Mouse (Mus musculus): ENCODE results near the gene Fas. TPM values are rescaled to one million over a fixed set of nuclear protein-coding genes. Genes with fewer than 3 reads are reported as not detected.
A peak's percentile ranks its signal among the peaks of the same experiment; 100 is the strongest.

Gene Fas
- polyA plus RNA-seq, 1 experiment from 2014 or later: 5.8 TPM

DNA sequence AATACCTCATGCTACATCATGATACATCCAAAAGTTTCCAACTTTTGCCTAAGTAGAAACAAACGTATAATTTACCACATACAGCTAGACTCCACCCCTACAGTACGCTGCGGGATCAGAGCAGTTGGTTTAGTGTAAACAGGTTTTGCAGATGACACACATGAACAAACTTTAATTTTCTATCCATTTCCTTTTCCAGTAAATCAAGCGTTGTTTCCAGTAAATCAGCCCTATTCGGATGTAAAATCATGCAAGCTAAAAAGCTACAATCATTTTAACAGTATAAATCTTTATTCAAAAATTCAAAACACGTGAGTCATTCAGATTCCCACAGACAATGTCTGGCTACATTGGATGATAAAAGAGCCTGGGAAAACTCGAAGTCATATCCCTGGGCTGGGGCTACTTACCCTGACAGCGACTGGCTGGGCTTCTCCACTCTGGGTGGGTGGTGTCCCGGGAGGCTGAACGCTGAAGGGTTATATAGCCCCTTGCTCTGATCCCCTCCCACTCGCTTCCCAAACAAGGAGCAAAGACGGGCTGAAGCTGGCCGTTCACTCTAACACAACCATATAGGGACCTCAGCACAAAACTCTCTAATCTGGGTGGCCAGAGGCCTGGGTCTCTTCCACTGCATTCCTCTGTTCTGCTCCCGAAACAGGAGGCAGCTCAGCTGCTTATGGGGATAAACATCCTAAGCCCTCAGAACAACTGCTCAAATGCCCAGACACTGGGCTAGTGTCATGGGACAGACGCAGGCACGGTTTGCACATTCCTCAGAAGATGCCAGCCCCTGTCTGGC, 35.4 kb upstream of the Fas start, which contains the start of gene Acta2:
Gene Acta2 (minus strand): TSS at position 711 of the 802 bp plus-strand sequence.
- H3K36me3 ChIP-seq (ENCODE audit: control insufficient read depth, insufficient read depth, low read length): no peaks in the 10 kb centered on the region
- H3K4me2 ChIP-seq (ENCODE audit: low read depth, low read length): peak within 1 kb of the TSS; percentile 23
- peak within 1 kb of the TSS; percentile 42 for H3K4me3 ChIP-seq (ENCODE audit: low read length)
- whole genome bisulfite sequencing: 37% methylated on average over 16 of the region's 16 CpGs
- H3K9me3 ChIP-seq (ENCODE audit: control insufficient read depth, low read length): no peaks in the 10 kb centered on the region
- peak; percentile 88 for ATAC-seq
- no peaks in the 10 kb centered on the region for H3K27me3 ChIP-seq (replicated peaks; ENCODE audit: control insufficient read depth, insufficient read depth, low read length)
- peak within 1 kb of the TSS; percentile 57 for H3K9ac ChIP-seq (ENCODE audit: low read depth, low read length)
- peaks cover 4% of the 10 kb centered on the region for H3K4me1 ChIP-seq (ENCODE audit: control insufficient read depth, insufficient read depth, low read length)
- peak within 1 kb of the TSS; percentile 86 for H3K27ac ChIP-seq (ENCODE audit: low read length)

DNA sequence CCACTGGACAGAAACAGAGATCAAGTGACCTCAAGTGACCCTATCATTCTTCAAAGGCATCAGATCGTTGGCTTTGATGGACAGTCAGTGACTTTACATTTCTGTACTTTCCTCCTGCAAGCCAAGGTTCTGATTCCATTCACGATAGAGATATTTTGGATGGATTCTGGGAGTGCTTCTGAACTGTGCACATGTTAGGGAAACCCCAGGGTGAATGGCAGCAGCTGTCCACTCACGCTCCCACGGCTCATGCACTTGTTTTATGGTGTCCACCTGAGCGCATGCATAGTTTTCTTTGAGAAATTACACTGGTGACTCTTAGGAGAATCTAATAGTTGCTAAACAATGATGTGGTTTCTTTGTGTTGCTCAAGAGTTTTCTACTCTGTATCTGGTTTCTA, 34.3 kb upstream of the Fas start:
- H3K27ac ChIP-seq (ENCODE audit: low read length): 0 out of 2 replicates have a peak overlapping the region, but pooled peaks have one; percentile 72
- H3K27me3 ChIP-seq (replicated peaks; ENCODE audit: control insufficient read depth, insufficient read depth, low read length): no peaks in the 10 kb centered on the region
- H3K36me3 ChIP-seq (ENCODE audit: control insufficient read depth, insufficient read depth, low read length): no peaks in the 10 kb centered on the region
- H3K4me2 ChIP-seq (ENCODE audit: low read depth, low read length): no peak overlapping the region
- peaks cover 4% of the 10 kb centered on the region for H3K4me1 ChIP-seq (ENCODE audit: control insufficient read depth, insufficient read depth, low read length)
- H3K9ac ChIP-seq (ENCODE audit: low read depth, low read length): no peak overlapping the region
- H3K4me3 ChIP-seq (ENCODE audit: low read length): no peak overlapping the region
- WGBS: 70% methylated on average over 5 of the region's 5 CpGs
- ATAC-seq: no peak
- no peaks in the 10 kb centered on the region for H3K9me3 ChIP-seq (ENCODE audit: control insufficient read depth, low read length)

DNA sequence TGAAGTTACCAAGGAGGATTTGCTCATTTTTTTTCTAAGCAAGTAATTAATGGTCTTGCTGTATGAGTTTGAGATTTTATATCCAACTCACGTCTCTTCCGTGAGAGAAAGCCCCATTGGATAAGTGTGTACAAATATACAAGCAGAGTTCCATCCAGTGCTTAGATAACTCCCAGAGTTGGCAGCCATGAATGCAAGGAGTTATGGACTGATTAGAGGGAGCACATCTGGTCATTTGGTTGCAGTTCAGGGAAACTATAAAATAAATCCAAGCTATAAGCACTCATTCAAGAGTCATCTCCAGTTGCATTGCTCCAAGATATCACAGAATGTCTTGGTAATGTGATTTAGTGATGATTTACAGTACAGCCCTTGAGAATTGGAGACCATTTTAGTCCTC, 33.5 kb upstream of the Fas start:
- peak; percentile 30; the same call in 1 of the 2 replicates for ATAC-seq
- Histone ChIP-seq H3K9me3 (ENCODE audit: control insufficient read depth, low read length) (no peaks in the 10 kb centered on the region), H3K4me1 (ENCODE audit: control insufficient read depth, insufficient read depth, low read length) (no peaks in the 10 kb centered on the region; the same call in 1 of the 2 replicates), H3K27ac (ENCODE audit: low read length) (no peak overlapping the region), H3K4me2 (ENCODE audit: low read depth, low read length) (no peak overlapping the region), H3K36me3 (ENCODE audit: control insufficient read depth, insufficient read depth, low read length) (no peaks in the 10 kb centered on the region), H3K4me3 (ENCODE audit: low read length) (no peak overlapping the region), H3K9ac (ENCODE audit: low read depth, low read length) (no peak overlapping the region), H3K27me3 (replicated peaks; ENCODE audit: control insufficient read depth, insufficient read depth, low read length) (no peaks in the 10 kb centered on the region)
- 64% methylated on average over 2 of the region's 2 CpGs for WGBS

DNA sequence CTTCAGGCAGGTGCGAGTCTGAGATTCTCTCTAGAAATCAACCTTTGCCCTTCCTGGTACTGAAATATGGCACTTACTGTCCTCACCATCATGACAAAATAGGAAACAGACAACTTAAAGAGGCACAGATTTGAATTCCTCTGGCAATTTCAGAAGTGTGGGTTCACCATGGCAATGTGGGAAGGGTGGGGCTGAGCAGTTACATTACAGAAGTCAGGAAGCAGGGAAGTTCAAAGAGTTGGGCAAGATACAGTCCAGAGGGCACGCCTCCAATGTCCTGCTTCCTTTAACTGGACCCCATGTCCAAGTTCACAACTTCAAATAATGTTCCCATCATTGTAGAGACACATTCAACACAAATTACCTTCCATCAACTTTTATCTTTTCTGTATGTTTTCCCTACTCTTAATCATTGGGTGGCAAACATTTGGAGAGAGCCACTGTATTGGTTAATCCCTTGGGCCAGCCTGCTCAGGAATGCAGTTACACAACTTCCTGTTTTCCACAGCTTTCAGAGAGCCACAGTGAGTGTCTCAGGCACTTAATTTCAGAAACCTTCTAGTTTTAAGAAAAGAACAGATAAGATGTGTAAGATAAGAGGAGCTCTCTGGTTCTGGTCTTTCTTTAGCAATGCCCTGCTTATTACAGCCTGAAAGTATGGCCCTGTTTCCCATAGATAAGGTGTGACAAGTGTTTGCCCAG, 28.0 kb upstream of the Fas start:
- Histone ChIP-seq H3K9ac (ENCODE audit: low read depth, low read length) (no peak overlapping the region), H3K9me3 (ENCODE audit: control insufficient read depth, low read length) (no peaks in the 10 kb centered on the region), H3K36me3 (ENCODE audit: control insufficient read depth, insufficient read depth, low read length) (no peaks in the 10 kb centered on the region), H3K4me1 (ENCODE audit: control insufficient read depth, insufficient read depth, low read length) (no peaks in the 10 kb centered on the region), H3K27ac (ENCODE audit: low read length) (no peak overlapping the region), H3K4me3 (ENCODE audit: low read length) (no peak overlapping the region), H3K4me2 (ENCODE audit: low read depth, low read length) (no peak overlapping the region), H3K27me3 (replicated peaks; ENCODE audit: control insufficient read depth, insufficient read depth, low read length) (no peaks in the 10 kb centered on the region)
- WGBS: 74% methylated on average over 2 of the region's 2 CpGs
- ATAC-seq: 0 out of 2 replicates have a peak, but pooled peaks have one; percentile 38

DNA sequence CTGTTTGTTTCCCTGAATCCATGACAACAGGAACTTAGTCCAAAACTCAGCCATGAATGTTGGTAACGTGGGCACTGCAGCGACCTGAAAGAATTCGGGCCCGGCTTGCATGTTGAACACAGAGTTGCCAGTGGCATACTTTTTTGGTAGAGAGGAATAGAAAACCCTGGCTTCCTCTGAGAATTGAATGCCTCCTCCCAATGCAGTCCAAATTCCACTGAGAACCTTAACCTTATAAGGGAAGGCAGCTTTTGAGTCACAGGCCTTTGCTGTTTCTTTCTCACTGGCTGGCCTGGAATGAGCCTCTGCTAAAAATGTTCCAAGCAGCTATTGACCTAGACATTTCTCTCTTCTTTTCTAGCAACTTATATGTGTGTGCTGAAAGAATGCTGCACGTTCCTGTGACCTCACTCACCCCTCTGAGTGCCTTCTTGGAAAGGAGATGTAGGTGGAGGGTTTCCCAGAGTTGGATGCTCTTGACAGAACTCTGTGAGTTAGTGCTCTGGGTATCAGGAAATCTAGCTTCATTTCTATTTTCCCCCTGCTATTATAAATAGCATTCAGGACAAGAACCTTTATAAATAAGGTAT, 24.8 kb upstream of the Fas start:
- no peak overlapping the region for H3K9ac ChIP-seq (ENCODE audit: low read depth, low read length)
- H3K36me3 ChIP-seq (ENCODE audit: control insufficient read depth, insufficient read depth, low read length): no peaks in the 10 kb centered on the region
- no peak overlapping the region for H3K4me2 ChIP-seq (ENCODE audit: low read depth, low read length)
- no peaks in the 10 kb centered on the region for H3K27me3 ChIP-seq (replicated peaks; ENCODE audit: control insufficient read depth, insufficient read depth, low read length)
- no peak overlapping the region for H3K4me3 ChIP-seq (ENCODE audit: low read length)
- peak overlapping the region; percentile 65 for H3K27ac ChIP-seq (ENCODE audit: low read length)
- no peaks in the 10 kb centered on the region for H3K4me1 ChIP-seq (ENCODE audit: control insufficient read depth, insufficient read depth, low read length)
- 64% methylated on average over 5 of the region's 5 CpGs for WGBS
- no peaks in the 10 kb centered on the region for H3K9me3 ChIP-seq (ENCODE audit: control insufficient read depth, low read length)
- ATAC-seq: peak; percentile 34; the same call in 1 of the 2 replicates

DNA sequence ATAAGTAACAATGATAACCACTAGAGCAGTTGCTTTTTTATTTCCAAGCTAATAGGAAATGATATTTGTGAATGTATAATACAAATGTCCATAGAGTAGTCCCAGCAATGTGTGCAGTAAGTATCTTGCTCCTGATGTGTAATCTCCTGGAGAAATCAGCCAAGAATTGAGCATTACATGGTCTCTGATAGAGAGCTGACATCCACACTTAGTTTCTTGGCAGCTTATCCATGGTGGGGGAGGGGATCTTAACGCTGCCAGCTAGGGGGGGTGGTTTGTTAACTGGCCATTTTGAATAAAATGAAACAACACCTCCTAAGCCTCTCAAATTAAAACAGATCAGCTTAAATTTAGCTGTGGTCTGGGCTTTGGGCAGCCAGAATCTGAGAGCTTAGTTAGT, 21.5 kb upstream of the Fas start:
- Histone ChIP-seq H3K4me2 (ENCODE audit: low read depth, low read length) (no peak overlapping the region), H3K9me3 (ENCODE audit: control insufficient read depth, low read length) (no peaks in the 10 kb centered on the region), H3K4me1 (ENCODE audit: control insufficient read depth, insufficient read depth, low read length) (no peaks in the 10 kb centered on the region), H3K9ac (ENCODE audit: low read depth, low read length) (no peak overlapping the region), H3K36me3 (ENCODE audit: control insufficient read depth, insufficient read depth, low read length) (no peaks in the 10 kb centered on the region), H3K27me3 (replicated peaks; ENCODE audit: control insufficient read depth, insufficient read depth, low read length) (no peaks in the 10 kb centered on the region), H3K27ac (ENCODE audit: low read length) (no peak overlapping the region), H3K4me3 (ENCODE audit: low read length) (no peak overlapping the region)
- ATAC-seq: no peak
- 51% methylated on average over 1 of the region's 1 CpGs for WGBS

DNA sequence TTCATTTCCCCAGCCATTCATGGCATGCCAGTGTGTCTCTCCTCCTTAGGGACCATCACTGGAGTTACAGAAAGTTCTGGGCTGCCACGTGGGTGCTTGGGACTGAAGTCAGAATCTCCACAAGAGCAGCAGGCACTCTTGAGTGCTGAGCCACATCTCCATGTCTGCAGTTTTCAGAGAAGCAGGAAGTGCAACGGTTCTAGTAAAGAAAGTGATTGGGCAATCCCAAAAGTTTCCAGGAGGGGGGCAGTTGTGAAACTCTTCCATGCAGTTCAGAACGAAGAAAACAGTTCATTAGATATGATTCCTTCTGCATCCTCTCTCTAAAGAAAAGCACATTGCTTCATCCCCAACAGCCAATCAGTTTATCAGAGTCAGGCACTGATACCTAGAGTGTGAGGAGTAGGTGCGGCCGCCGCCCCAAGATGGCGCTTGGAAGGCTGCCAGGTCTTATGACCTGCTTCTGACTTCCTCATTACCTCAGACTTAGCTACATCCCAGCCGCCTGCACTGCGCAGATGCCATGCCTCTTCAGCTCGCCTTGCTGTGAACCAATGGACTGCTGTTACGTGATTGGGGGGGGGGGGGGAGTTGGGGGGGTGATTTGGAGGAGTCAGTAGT, 20.2 kb upstream of the Fas start:
- Histone ChIP-seq H3K9me3 (ENCODE audit: control insufficient read depth, low read length) (no peaks in the 10 kb centered on the region), H3K36me3 (ENCODE audit: control insufficient read depth, insufficient read depth, low read length) (no peaks in the 10 kb centered on the region), H3K4me2 (ENCODE audit: low read depth, low read length) (no peak overlapping the region), H3K4me1 (ENCODE audit: control insufficient read depth, insufficient read depth, low read length) (no peaks in the 10 kb centered on the region), H3K4me3 (ENCODE audit: low read length) (no peak overlapping the region), H3K27ac (ENCODE audit: low read length) (no peak overlapping the region; the same call in 1 of the 2 replicates), H3K9ac (ENCODE audit: low read depth, low read length) (no peak overlapping the region), H3K27me3 (replicated peaks; ENCODE audit: control insufficient read depth, insufficient read depth, low read length) (no peaks in the 10 kb centered on the region)
- peak; percentile 85 for ATAC-seq
- 72% methylated on average over 11 of the region's 11 CpGs for WGBS

DNA sequence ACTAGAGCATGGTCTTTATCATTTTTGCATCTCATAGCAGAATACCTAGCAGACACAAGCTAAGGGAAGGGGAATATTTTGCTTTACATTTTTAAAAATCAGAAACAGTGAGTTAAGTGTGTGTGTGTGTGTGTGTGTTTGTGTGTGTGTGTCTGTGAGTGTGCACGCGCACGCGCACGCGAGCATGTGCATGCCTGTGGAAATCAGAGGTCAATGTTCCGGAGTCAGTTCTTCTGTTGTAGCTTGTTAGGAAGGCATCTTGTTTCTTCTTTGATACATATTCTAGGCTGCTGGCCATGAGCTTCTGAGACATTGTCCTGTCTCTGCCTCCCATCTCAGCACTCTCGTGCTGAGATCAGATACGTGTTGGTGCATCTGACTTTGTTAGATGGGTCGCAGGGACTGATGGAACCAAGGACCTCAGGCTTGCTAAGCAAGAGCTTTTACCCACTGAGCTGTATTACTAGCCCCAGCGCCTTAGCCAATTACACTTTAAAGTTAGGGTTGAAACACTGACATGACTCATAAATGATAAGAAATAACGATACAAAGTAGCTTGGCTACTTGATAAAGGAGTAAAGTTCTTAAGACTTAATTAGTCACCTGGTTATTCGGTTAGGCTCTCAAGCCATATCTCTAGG, 19.5 kb upstream of the Fas start:
- H3K4me2 ChIP-seq (ENCODE audit: low read depth, low read length): no peak overlapping the region
- ATAC-seq: peak; percentile 76

More for the DNA sequence above, 19.5 kb upstream of the Fas start:
- H3K9me3 ChIP-seq (ENCODE audit: control insufficient read depth, low read length): no peaks in the 10 kb centered on the region
- H3K9ac ChIP-seq (ENCODE audit: low read depth, low read length): no peak overlapping the region
- no peaks in the 10 kb centered on the region for H3K27me3 ChIP-seq (replicated peaks; ENCODE audit: control insufficient read depth, insufficient read depth, low read length)
- H3K4me3 ChIP-seq (ENCODE audit: low read length): no peak overlapping the region
- 88% methylated on average over 13 of the region's 13 CpGs for WGBS
- no peaks in the 10 kb centered on the region for H3K4me1 ChIP-seq (ENCODE audit: control insufficient read depth, insufficient read depth, low read length)
- no peaks in the 10 kb centered on the region for H3K36me3 ChIP-seq (ENCODE audit: control insufficient read depth, insufficient read depth, low read length)
- peak overlapping the region; percentile 58; the same call in 1 of the 2 replicates for H3K27ac ChIP-seq (ENCODE audit: low read length)

Measured in intestine, embryonic 16.5 days (tissue).